Mouse (Mus musculus) hindbrain, embryonic 11.5 days (tissue): ENCODE data around the gene Tob2. TPM values are rescaled to one million over a fixed set of nuclear protein-coding genes. Genes with fewer than 3 reads are reported as not detected.

Experiments
- ATAC-seq: fragments of 200-750 bp; cut with Nextera tagmentation; 2 replicates; pipeline ENCODE4 v1.8.0; 2017; ENCODE audit warnings: mild to moderate bottlenecking, moderate TSS enrichment, moderate library complexity; ENCODE audit not compliant: low FRiP score
- DNase-seq: peaks from one replicate; pipeline ENCODE4 v3.0.0-alpha.2; 2015; ENCODE audit warnings: low spot score
- H3K27ac ChIP-seq: fragments of 300-500 bp; sonication (generic); 2 replicates; pipeline ENCODE4 v1.5.1; 2014; ENCODE audit warnings: mild to moderate bottlenecking, low read depth, low read length
- H3K27me3 ChIP-seq: fragments of 300-500 bp; sonication (generic); 2 replicates; pipeline ENCODE4 v1.6.1; 2014; ENCODE audit warnings: mild to moderate bottlenecking, low read length, moderate library complexity, mixed read lengths; ENCODE audit not compliant: control insufficient read depth, insufficient read depth
- H3K36me3 ChIP-seq: fragments of 300-500 bp; sonication (generic); 2 replicates; pipeline ENCODE4 v1.6.1; 2014; ENCODE audit warnings: mild to moderate bottlenecking, low read length, moderate library complexity, mixed read lengths; ENCODE audit not compliant: control insufficient read depth, insufficient read depth
- H3K4me1 ChIP-seq: fragments of 300-500 bp; sonication (generic); replicated peaks from 2 replicates; pipeline ENCODE4 v1.6.1; 2014; ENCODE audit warnings: low read length, mixed read lengths; ENCODE audit not compliant: control insufficient read depth, insufficient read depth
- H3K4me2 ChIP-seq: fragments of 300-500 bp; sonication (generic); replicated peaks from 2 replicates; pipeline ENCODE4 v1.6.1; 2014; ENCODE audit warnings: mild to moderate bottlenecking, low read depth, low read length
- H3K4me3 ChIP-seq: fragments of 300-500 bp; sonication (generic); 2 replicates; pipeline ENCODE4 v1.5.1; 2014; ENCODE audit warnings: low read depth, low read length
- H3K9ac ChIP-seq: fragments of 300-500 bp; sonication (generic); 2 replicates; pipeline ENCODE4 v1.6.1; 2014; ENCODE audit warnings: low read depth, low read length
- H3K9me3 ChIP-seq: fragments of 300-500 bp; sonication (generic); 2 replicates; pipeline ENCODE4 v1.6.1; 2016; ENCODE audit warnings: low read length; ENCODE audit not compliant: control insufficient read depth
- WGBS: fragments of 180-500 bp; shearing (Covaris S2); extraction: QIAGEN DNeasy Blood & Tissue Kit; methylation state at CpG from one replicate; pipeline ENCODE4 v1.1.7; 2014; 5-methylcytosine and 5-hydroxymethylcytosine counted together
- polyA plus RNA-seq: library from polyadenylated mRNA; unstranded; fragments of >200 nt; fragmentation: Nextera tagmentation; extraction: Ambion mirVana; gene quantifications from 2 replicates; pipeline ENCODE4 v1.2.1, GENCODE M21; 2014

Gene Tob2
- polyA plus RNA-seq: 10.5 and 12.5 TPM in 2 replicates

- Histone ChIP-seq H3K4me2 (peak within 1 kb of the TSS; percentile 90), H3K27ac (peak within 1 kb of the TSS; percentile 80), H3K27me3 (no peaks in the 10 kb centered on the region), H3K36me3 (no peaks in the 10 kb centered on the region), H3K4me3 (peak within 1 kb of the TSS; percentile 69), H3K9ac (peak within 1 kb of the TSS; percentile 69), H3K9me3 (no peaks in the 10 kb centered on the region), H3K4me1 (no peaks in the 10 kb centered on the region)
- WGBS: under 1% methylated on average over 44 of the region's 44 CpGs
- ATAC-seq: no peak
- DNase-seq: peak; percentile 62
Measured at GRCm38 (mm10) chr15:81858517-81859329, at the start of gene Tob2. Gene Tob2, minus strand, starts transcription at chr15:81858796.

- H3K36me3 ChIP-seq: peaks cover 5% of the 10 kb centered on the region; the same call in 1 of the 2 replicates
- ATAC-seq (no peak), DNase-seq (no peak)
- no peaks in the 10 kb centered on the region for H3K4me1 ChIP-seq
- H3K4me3 ChIP-seq: no peak overlapping the region
- no peak overlapping the region for H3K27ac ChIP-seq
- H3K9ac ChIP-seq: no peak overlapping the region
- H3K27me3 ChIP-seq: no peaks in the 10 kb centered on the region
- no peaks in the 10 kb centered on the region for H3K9me3 ChIP-seq
- WGBS: 93% methylated on average over 8 of the region's 8 CpGs
- H3K4me2 ChIP-seq: no peak overlapping the region
Measured at GRCm38 (mm10) chr15:81907953-81908352, 49.4 kb upstream of the Tob2 start.

GRCm38 (mm10) chr15:81904939-81905338, 46.3 kb upstream of the Tob2 start:
- Histone ChIP-seq H3K27ac (no peak overlapping the region), H3K4me1 (no peaks in the 10 kb centered on the region), H3K36me3 (peaks cover 7% of the 10 kb centered on the region; the same call in 1 of the 2 replicates), H3K9me3 (no peaks in the 10 kb centered on the region), H3K4me3 (no peak overlapping the region), H3K27me3 (no peaks in the 10 kb centered on the region), H3K4me2 (no peak overlapping the region), H3K9ac (no peak overlapping the region)
- WGBS: 29% methylated on average over 2 of the region's 2 CpGs
- ATAC-seq (no peak), DNase-seq (peak; percentile 79)

GRCm38 (mm10) chr15:81898751-81899150, 40.2 kb upstream of the Tob2 start:
- Histone ChIP-seq H3K4me2 (no peak overlapping the region), H3K27ac (no peak overlapping the region), H3K4me1 (no peaks in the 10 kb centered on the region), H3K9me3 (no peaks in the 10 kb centered on the region), H3K36me3 (peaks cover 9% of the 10 kb centered on the region; the same call in 1 of the 2 replicates), H3K9ac (no peak overlapping the region), H3K27me3 (no peaks in the 10 kb centered on the region), H3K4me3 (no peak overlapping the region)
- WGBS: 96% methylated on average over 2 of the region's 2 CpGs
- ATAC-seq: no peak
- no peak for DNase-seq

GRCm38 (mm10) chr15:81897607-81898285, 39.1 kb upstream of the Tob2 start:
- ATAC-seq (no peak), DNase-seq (no peak)
- H3K4me2 ChIP-seq: no peak overlapping the region
- no peaks in the 10 kb centered on the region for H3K4me1 ChIP-seq
- H3K36me3 ChIP-seq: peaks cover 5% of the 10 kb centered on the region; the same call in 1 of the 2 replicates
- no peak overlapping the region for H3K9ac ChIP-seq
- no peaks in the 10 kb centered on the region for H3K27me3 ChIP-seq
- no peak overlapping the region for H3K27ac ChIP-seq
- 94% methylated on average over 5 of the region's 5 CpGs for WGBS
- H3K9me3 ChIP-seq: no peaks in the 10 kb centered on the region
- no peak overlapping the region for H3K4me3 ChIP-seq

GRCm38 (mm10) chr15:81896407-81896806, 37.8 kb upstream of the Tob2 start:
- Histone ChIP-seq H3K27ac (no peak overlapping the region), H3K36me3 (peaks cover 8% of the 10 kb centered on the region; the same call in 1 of the 2 replicates), H3K9ac (no peak overlapping the region), H3K4me3 (no peak overlapping the region), H3K27me3 (no peaks in the 10 kb centered on the region), H3K4me2 (no peak overlapping the region), H3K9me3 (no peaks in the 10 kb centered on the region), H3K4me1 (no peaks in the 10 kb centered on the region)
- ATAC-seq: no peak
- 95% methylated on average over 2 of the region's 2 CpGs for WGBS
- DNase-seq: no peak

- no peak overlapping the region for H3K4me2 ChIP-seq
- 95% methylated on average over 1 of the region's 1 CpGs for WGBS
- ATAC-seq (no peak), DNase-seq (no peak)
- no peak overlapping the region for H3K9ac ChIP-seq
- no peak overlapping the region for H3K4me3 ChIP-seq
- H3K27me3 ChIP-seq: no peaks in the 10 kb centered on the region
- H3K4me1 ChIP-seq: no peaks in the 10 kb centered on the region
- H3K36me3 ChIP-seq: peaks cover 7% of the 10 kb centered on the region; the same call in 1 of the 2 replicates
- no peak overlapping the region for H3K27ac ChIP-seq
- H3K9me3 ChIP-seq: no peaks in the 10 kb centered on the region
Measured at GRCm38 (mm10) chr15:81894002-81894401, 35.4 kb upstream of the Tob2 start.

GRCm38 (mm10) chr15:81891822-81892580, 33.4 kb upstream of the Tob2 start:
- DNase-seq (no peak), ATAC-seq (no peak)
- H3K4me2 ChIP-seq: no peak overlapping the region
- no peaks in the 10 kb centered on the region for H3K9me3 ChIP-seq
- no peak overlapping the region for H3K4me3 ChIP-seq
- no peak overlapping the region for H3K9ac ChIP-seq
- 92% methylated on average over 8 of the region's 8 CpGs for WGBS
- peaks cover 6% of the 10 kb centered on the region; the same call in 1 of the 2 replicates for H3K36me3 ChIP-seq
- H3K27ac ChIP-seq: no peak overlapping the region
- no peaks in the 10 kb centered on the region for H3K27me3 ChIP-seq
- H3K4me1 ChIP-seq: no peaks in the 10 kb centered on the region
